Mouse (Mus musculus): ENCODE results near the gene Tcaf3.

Tcaf3 gene

GRCm38 (mm10) chr6:42545451-42545885, 52.0 kb downstream of the Tcaf3 start:
- in situ Hi-C loops (cut with MboI, MseI) = no loop called here

- in situ Hi-C loops (cut with MboI, MseI) = no loop called here
Observed at GRCm38 (mm10) chr6:42544846-42545245, 52.6 kb downstream of the Tcaf3 start.

- in situ Hi-C loops (cut with MboI, MseI) = no loop called here
Observed at GRCm38 (mm10) chr6:42542036-42543031, 55.2 kb downstream of the Tcaf3 start.

- in situ Hi-C loops (cut with MboI, MseI) = no loop called here
Observed at GRCm38 (mm10) chr6:42540681-42541080, 56.8 kb downstream of the Tcaf3 start.

GRCm38 (mm10) chr6:42539711-42540110, 57.8 kb downstream of the Tcaf3 start:
- in situ Hi-C loops (cut with MboI, MseI) = no loop called here
